Mouse (Mus musculus) heart, postnatal 36 days (tissue): Measurements from ENCODE around the gene Trpc4ap. TPM values are rescaled to one million over a fixed set of nuclear protein-coding genes. Genes with fewer than 3 reads are reported as not detected.
"Not testable (repeated sequence)": the region's sequence is repeated elsewhere in the genome, so short reads cannot be mapped to it uniquely, and the experiment has no call there.

ENCODE experiments used
- DNase-seq, 2 experiments: peaks; one replicate each; pipeline ENCODE4 v3.0.0; 2021 to 2022
- intact Hi-C: fragments of 180-260 bp; cut with DNase I; formaldehyde crosslinking; loops from one replicate; pipeline ENCODE4 v1.15.1; 2025
- total RNA-seq, 2 experiments: library from RNA; stranded (reverse); gene quantifications; 2 replicates each; pipeline ENCODE4 v1.2.3; 2021

Gene Trpc4ap
- total RNA-seq, 2 experiments from 2014 or later, result 92.1 to 92.3 TPM

GRCm38 (mm10) chr2:155624730-155625129, 67.5 kb downstream of the Trpc4ap start:
- DNase-seq, result no peak
- intact Hi-C loops, result no loop called here

- intact Hi-C loops, result no loop called here
- no peak for DNase-seq
These were observed 68.2 kb downstream of the Trpc4ap start for GRCm38 (mm10) chr2:155623996-155624395.

GRCm38 (mm10) chr2:155622606-155623005, 69.6 kb downstream of the Trpc4ap start:
- intact Hi-C loops, result no loop called here
- no peak for DNase-seq

- intact Hi-C loops, result loop anchor here (1.0 kb wide), 1 partner anchor 104 kb away; no protein-coding TSS in a partner anchor
- peak; percentile 84 to 92 for DNase-seq
These were observed 72.4 kb downstream of the Trpc4ap start for GRCm38 (mm10) chr2:155619817-155620216.

- no peak for DNase-seq
- intact Hi-C loops, result no loop called here
These were observed 75.2 kb downstream of the Trpc4ap start for GRCm38 (mm10) chr2:155616971-155617370.

GRCm38 (mm10) chr2:155613953-155614352, 78.2 kb downstream of the Trpc4ap start:
- intact Hi-C loops, result no loop called here
- DNase-seq, result no peak

- DNase-seq, result peak in 1 of 2 experiments; percentile 58
- intact Hi-C loops, result no loop called here
These were observed 78.8 kb downstream of the Trpc4ap start for GRCm38 (mm10) chr2:155613326-155613755.

- intact Hi-C loops, result no loop called here
These were observed 80.2 kb downstream of the Trpc4ap start for GRCm38 (mm10) chr2:155611834-155612550.

GRCm38 (mm10) chr2:155610978-155611377, 81.2 kb downstream of the Trpc4ap start, which contains the start of gene Myh7b:
TSS of gene Myh7b (plus strand) at chr2:155611212.
- intact Hi-C loops, result no loop called here
- DNase-seq, result no peak

More at GRCm38 (mm10) chr2:155611834-155612550, 80.2 kb downstream of the Trpc4ap start:
- no peak for DNase-seq

- intact Hi-C loops, result no loop called here
- DNase-seq, result no peak
These were observed 85.8 kb downstream of the Trpc4ap start for GRCm38 (mm10) chr2:155606360-155606759.

- DNase-seq, intact Hi-C loops: not testable (repeated sequence)
These were observed 87.0 kb downstream of the Trpc4ap start for GRCm38 (mm10) chr2:155605236-155605589.

GRCm38 (mm10) chr2:155604560-155605235, 87.5 kb downstream of the Trpc4ap start:
- intact Hi-C loops, result no loop called here
- DNase-seq, result no peak

GRCm38 (mm10) chr2:155603707-155604106, 88.5 kb downstream of the Trpc4ap start:
- intact Hi-C loops, result no loop called here
- no peak for DNase-seq

- DNase-seq, result no peak
- intact Hi-C loops, result no loop called here
These were observed 96.7 kb downstream of the Trpc4ap start for GRCm38 (mm10) chr2:155595516-155595915.

- intact Hi-C loops, result no loop called here
These were observed 99.3 kb downstream of the Trpc4ap start for GRCm38 (mm10) chr2:155592854-155593283.

GRCm38 (mm10) chr2:155592137-155592853, 99.9 kb downstream of the Trpc4ap start, which contains the start of gene Gss:
TSS of gene Gss (minus strand) at chr2:155592810.
- intact Hi-C loops, result no loop called here

More at GRCm38 (mm10) chr2:155592854-155593283, 99.3 kb downstream of the Trpc4ap start:
- DNase-seq, result no peak

GRCm38 (mm10) chr2:155591676-155592075, 100.5 kb downstream of the Trpc4ap start:
- intact Hi-C loops, result no loop called here
- no peak for DNase-seq

More at GRCm38 (mm10) chr2:155592137-155592853, 99.9 kb downstream of the Trpc4ap start, which contains the start of gene Gss:
- DNase-seq, result peak; percentile 99 to 100

- intact Hi-C loops, result no loop called here
- DNase-seq, result no peak
These were observed 101.3 kb downstream of the Trpc4ap start for GRCm38 (mm10) chr2:155590876-155591275.

GRCm38 (mm10) chr2:155589521-155589920, 102.7 kb downstream of the Trpc4ap start:
- intact Hi-C loops, result no loop called here
- DNase-seq, result no peak

- intact Hi-C loops, result no loop called here
- DNase-seq, result no peak
These were observed 104.0 kb downstream of the Trpc4ap start for GRCm38 (mm10) chr2:155588136-155588535.

- intact Hi-C loops, result no loop called here
- DNase-seq, result no peak
These were observed 106.7 kb downstream of the Trpc4ap start for GRCm38 (mm10) chr2:155585486-155585885.
